Mouse (Mus musculus) left cerebral cortex, postnatal 4 days (tissue): ENCODE measurements at regions not wholly inside any gene's neighbourhood (a gene's known extent, or its start where the extent isn't known, plus 50 kb on each side); places are given as distances from the start of the nearest gene placed in this dataset.

Source experiments
- DNase-seq: peaks from one replicate; pipeline ENCODE4 v3.0.0-alpha.2; 2022
- intact Hi-C: fragments of 180-260 bp; cut with DNase I; formaldehyde crosslinking; loops from one replicate; pipeline ENCODE4 v1.15.1; 2025

GRCm38 (mm10) chr13:15914270-15914669 is 97.4 kb upstream of the Inhba start:
- intact Hi-C loops = no loop called here
- DNase-seq = no peak

GRCm38 (mm10) chr13:15929890-15930289 is 81.8 kb upstream of the Inhba start:
- intact Hi-C loops = no loop called here

GRCm38 (mm10) chr13:15931553-15932162 is 80.0 kb upstream of the Inhba start:
- no peak for DNase-seq

More at GRCm38 (mm10) chr13:15929890-15930289, 81.8 kb upstream of the Inhba start:
- no peak for DNase-seq

GRCm38 (mm10) chr13:15935689-15936088 is 76.0 kb upstream of the Inhba start:
- no peak for DNase-seq
- intact Hi-C loops = no loop called here

More at GRCm38 (mm10) chr13:15931553-15932162, 80.0 kb upstream of the Inhba start:
- intact Hi-C loops = no loop called here

- no peak for DNase-seq
- intact Hi-C loops = no loop called here
These were observed 75.5 kb upstream of the Inhba start for GRCm38 (mm10) chr13:15936109-15936508.

GRCm38 (mm10) chr13:15950143-15950542 is 61.5 kb upstream of the Inhba start:
- no peak for DNase-seq
- intact Hi-C loops = no loop called here

- no peak for DNase-seq
- intact Hi-C loops = no loop called here
These were observed 60.6 kb upstream of the Inhba start for GRCm38 (mm10) chr13:15950885-15951610.
